Mouse (Mus musculus) macrophage (primary cell): ENCODE results near the gene Olfr1175-ps. TPM values are rescaled to one million over a fixed set of nuclear protein-coding genes. Genes with fewer than 3 reads are reported as not detected.

Source experiments
- H3K27ac ChIP-seq: fragments of 350-480 bp; formaldehyde crosslinking; 2 replicates; pipeline ENCODE4 v1.9.0; 2021
- H3K36me3 ChIP-seq: fragments of 350-480 bp; formaldehyde crosslinking; 2 replicates; pipeline ENCODE4 v1.9.0; 2021; ENCODE audit errors: inconsistent target
- H3K4me3 ChIP-seq: fragments of 350-480 bp; formaldehyde crosslinking; 2 replicates; pipeline ENCODE4 v1.9.0; 2021; ENCODE audit errors: inconsistent target
- H3K79me2 ChIP-seq: fragments of 350-480 bp; formaldehyde crosslinking; 2 replicates; pipeline ENCODE4 v1.9.0; 2021; ENCODE audit errors: inconsistent target
- WGBS: methylation state at CpG from one replicate; pipeline ENCODE4 v1.1.7; 2026; ENCODE audit warnings: inconsistent platforms; ENCODE audit not compliant: missing documents; 5-methylcytosine and 5-hydroxymethylcytosine counted together
- polyA plus RNA-seq: library from polyadenylated mRNA; stranded (reverse); fragments of 250-400 nt; gene quantifications from 3 replicates; pipeline ENCODE4 v1.2.4, GENCODE M21; 2018; ENCODE audit warnings: inconsistent platforms
- total RNA-seq, 78 experiments: library from RNA; depleted of rRNA; stranded (reverse); fragments of 250-400 nt; gene quantifications; 1 replicate in 9 of 78; 2 replicates in 24 of 78; 3 replicates in 43 of 78; 4 replicates in 2 of 78; pipeline ENCODE4 v1.2.4; 2018; ENCODE audit warnings: inconsistent platforms in 56 of 78

Gene Olfr1175-ps
- total RNA-seq (2018; cell fraction: chromatin; rRNA removed): not detected
- total RNA-seq (2018; cell fraction: cytosol; rRNA removed): not detected
- total RNA-seq (2018; cell fraction: nucleus; rRNA removed): not detected
- not detected in 3 replicates for polyA plus RNA-seq

- WGBS: 68% methylated on average over 2 of the region's 2 CpGs
- H3K36me3 ChIP-seq: no peaks in the 10 kb centered on the region
- H3K27ac ChIP-seq: no peak within 1 kb of the TSS
- H3K79me2 ChIP-seq: no peaks in the 10 kb centered on the region
- no peak within 1 kb of the TSS for H3K4me3 ChIP-seq
These were observed at the start of gene Olfr1175-ps for GRCm38 (mm10) chr2:88327115-88327514. TSS of gene Olfr1175-ps (minus strand) at chr2:88327215.

GRCm38 (mm10) chr2:88356304-88356703 lies 29.3 kb upstream of the Olfr1175-ps start:
- WGBS: 4% methylated on average over 2 of the region's 2 CpGs
- H3K36me3 ChIP-seq: no peaks in the 10 kb centered on the region
- H3K4me3 ChIP-seq: no peak overlapping the region
- H3K27ac ChIP-seq: no peak overlapping the region
- H3K79me2 ChIP-seq: no peaks in the 10 kb centered on the region

GRCm38 (mm10) chr2:88346392-88346791 lies 19.4 kb upstream of the Olfr1175-ps start, which contains the start of gene Olfr1177-ps:
TSS of gene Olfr1177-ps (minus strand) at chr2:88346492.
- Histone ChIP-seq H3K79me2 (no peaks in the 10 kb centered on the region), H3K4me3 (no peak within 1 kb of the TSS), H3K27ac (no peak within 1 kb of the TSS), H3K36me3 (no peaks in the 10 kb centered on the region)
- 67% methylated on average over 1 of the region's 1 CpGs for WGBS

GRCm38 (mm10) chr2:88336421-88336820 lies 9.4 kb upstream of the Olfr1175-ps start, which contains the start of gene Olfr1176:
TSS of gene Olfr1176 (plus strand) at chr2:88336721.
- Histone ChIP-seq H3K79me2 (no peaks in the 10 kb centered on the region), H3K36me3 (no peaks in the 10 kb centered on the region), H3K27ac (no peak within 1 kb of the TSS), H3K4me3 (no peak within 1 kb of the TSS)
- WGBS: 62% methylated on average over 1 of the region's 1 CpGs

- no peak within 1 kb of the TSS for H3K4me3 ChIP-seq
- no peak within 1 kb of the TSS for H3K27ac ChIP-seq
- WGBS: 97% methylated on average over 4 of the region's 4 CpGs
- no peaks in the 10 kb centered on the region for H3K36me3 ChIP-seq
- no peaks in the 10 kb centered on the region for H3K79me2 ChIP-seq
These were observed 12.0 kb downstream of the Olfr1175-ps start, which contains the start of gene Olfr1174-ps for GRCm38 (mm10) chr2:88315035-88315434. TSS of gene Olfr1174-ps (minus strand) at chr2:88315135.

GRCm38 (mm10) chr2:88279775-88280174 lies 47.2 kb downstream of the Olfr1175-ps start, which contains the start of gene Olfr1173:
TSS of gene Olfr1173 (minus strand) at chr2:88279875.
- Histone ChIP-seq H3K79me2 (no peaks in the 10 kb centered on the region), H3K4me3 (no peak within 1 kb of the TSS), H3K27ac (no peak within 1 kb of the TSS), H3K36me3 (no peaks in the 10 kb centered on the region)

Other genes with a start within 250 kb of the Olfr1175-ps start
- gene Olfr1164, start 233.2 kb downstream of the Olfr1175-ps start, polyA plus RNA-seq: not detected in 3 replicates
- not detected in 3 replicates for gene Olfr1166, start 198.9 kb downstream of the Olfr1175-ps start, polyA plus RNA-seq
- gene Olfr1167, start 172.0 kb downstream of the Olfr1175-ps start, polyA plus RNA-seq: not detected in 3 replicates
- gene Olfr1168, start 145.3 kb downstream of the Olfr1175-ps start, polyA plus RNA-seq: not detected in 3 replicates
- not detected in 3 replicates for gene Olfr1170, start 98.9 kb downstream of the Olfr1175-ps start, polyA plus RNA-seq
- gene Olfr1173, start 47.3 kb downstream of the Olfr1175-ps start, polyA plus RNA-seq: not detected in 3 replicates
- not detected in 3 replicates for gene Olfr1174-ps, start 12.1 kb downstream of the Olfr1175-ps start, polyA plus RNA-seq
- not detected in 3 replicates for gene Olfr1176, start 9.5 kb upstream of the Olfr1175-ps start, polyA plus RNA-seq
- gene Olfr1177-ps, start 19.3 kb upstream of the Olfr1175-ps start, polyA plus RNA-seq: not detected in 3 replicates
- gene Olfr1178, start 59.8 kb upstream of the Olfr1175-ps start, polyA plus RNA-seq: not detected in 3 replicates
- not detected in 3 replicates for gene Olfr1179, start 79.2 kb upstream of the Olfr1175-ps start, polyA plus RNA-seq
- not detected in 3 replicates for gene Olfr1180, start 91.9 kb upstream of the Olfr1175-ps start, polyA plus RNA-seq
- gene Olfr1181, start 99.0 kb upstream of the Olfr1175-ps start, polyA plus RNA-seq: not detected in 3 replicates
- gene Gm13757, start 121.9 kb upstream of the Olfr1175-ps start, polyA plus RNA-seq: not detected in 3 replicates
- gene Olfr1183, start 127.7 kb upstream of the Olfr1175-ps start, polyA plus RNA-seq: not detected in 3 replicates
- not detected in 3 replicates for gene Olfr1184, start 156.4 kb upstream of the Olfr1175-ps start, polyA plus RNA-seq
- not detected in 3 replicates for gene Olfr1185-ps1, start 166.1 kb upstream of the Olfr1175-ps start, polyA plus RNA-seq
- gene Olfr1186, start 191.3 kb upstream of the Olfr1175-ps start, polyA plus RNA-seq: not detected in 3 replicates
- gene Olfr1188, start 229.7 kb upstream of the Olfr1175-ps start, polyA plus RNA-seq: not detected in 3 replicates